Mouse (Mus musculus) E14TG2a.4 (cell line): ENCODE results near the gene Trpc2.
"Not testable (repeated sequence)": the region's sequence is repeated elsewhere in the genome, so short reads cannot be mapped to it uniquely, and the experiment has no call there.

Experiments used
- CTCF ChIP-seq: conservative IDR thresholded peaks from 2 replicates; pipeline ENCODE4 v1.5.1; 2014; ENCODE audit warnings: low read length
- NANOG ChIP-seq: IDR thresholded peaks from 2 replicates; pipeline ENCODE4 v1.6.1; 2014; ENCODE audit warnings: borderline replicate concordance, low read length, mixed read lengths

DNA sequence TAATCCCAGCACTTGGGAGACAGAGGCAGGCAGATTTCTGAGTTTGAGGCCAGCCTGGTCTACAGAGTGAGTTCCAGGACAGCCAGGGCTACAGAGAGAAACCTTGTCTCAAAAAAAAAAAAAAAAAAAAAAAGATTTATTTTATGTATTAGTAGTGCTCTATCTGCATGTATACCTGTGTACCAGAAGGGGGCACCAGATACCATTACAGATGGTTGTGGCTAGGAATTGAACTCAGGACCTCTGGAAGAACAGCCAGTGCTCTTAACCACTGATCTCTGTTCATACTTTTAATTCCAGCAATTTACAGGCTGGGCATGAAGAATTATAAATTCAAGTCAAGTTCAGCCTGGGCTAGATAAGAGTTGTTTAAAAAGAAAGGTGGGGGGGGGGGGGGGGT is 34.4 kb upstream of the Trpc2 start:
- TF ChIP-seq CTCF = peak; percentile 23; the same call in 1 of the 2 replicates
- TF ChIP-seq NANOG = not testable (repeated sequence)
